Mouse (Mus musculus) heart, adult 2 months (tissue): Measurements from ENCODE around the gene Urgcp. TPM values are rescaled to one million over a fixed set of nuclear protein-coding genes. Genes with fewer than 3 reads are reported as not detected.

ENCODE experiments used
- DNase-seq, 2 experiments: peaks; one replicate each; pipeline ENCODE4 v3.0.0; 2021
- H3K27ac ChIP-seq: fragments of 200-600 bp; 2 replicates; pipeline ENCODE4 v1.8.1; 2022
- H3K27me3 ChIP-seq: fragments of 200-500 bp; 2 replicates; pipeline ENCODE4 v1.6.1; 2012; ENCODE audit warnings: mild to moderate bottlenecking, low read length, inconsistent platforms, mixed read lengths; ENCODE audit not compliant: control insufficient read depth, insufficient read depth
- H3K36me3 ChIP-seq: fragments of 200-500 bp; 2 replicates; pipeline ENCODE4 v1.6.1; 2012; ENCODE audit warnings: low read length, inconsistent platforms; ENCODE audit not compliant: control insufficient read depth, insufficient read depth
- H3K4me1 ChIP-seq: fragments of 200-500 bp; 2 replicates; pipeline ENCODE4 v1.6.1; 2011; ENCODE audit warnings: low read length; ENCODE audit not compliant: control insufficient read depth, insufficient read depth
- H3K4me3 ChIP-seq: fragments of 200-600 bp; 2 replicates; pipeline ENCODE4 v1.8.1; 2022
- H3K79me2 ChIP-seq: fragments of 200-500 bp; replicated peaks from 2 replicates; pipeline ENCODE4 v1.6.1; 2012; ENCODE audit warnings: mild to moderate bottlenecking, inconsistent platforms, low read length, moderate library complexity, mixed read lengths; ENCODE audit not compliant: control insufficient read depth, insufficient read depth
- H3K9ac ChIP-seq: fragments of 200-500 bp; 2 replicates; pipeline ENCODE4 v1.6.1; 2012; ENCODE audit warnings: low read depth, mild to moderate bottlenecking, control low read depth, inconsistent platforms, low read length, mixed read lengths
- CTCF ChIP-seq: fragments of 200-600 bp; IDR thresholded peaks from 2 replicates; pipeline ENCODE4 v1.8.1; 2022; ENCODE audit warnings: antibody characterized with exemption, mild to moderate bottlenecking, moderate library complexity
- EP300 ChIP-seq: fragments of 200-500 bp; IDR thresholded peaks from 2 replicates; pipeline ENCODE4 v1.6.1; 2011; ENCODE audit warnings: low read depth, low read length, control low read depth; ENCODE audit not compliant: insufficient read depth
- POLR2A ChIP-seq: fragments of 200-500 bp; IDR thresholded peaks from 2 replicates; pipeline ENCODE4 v1.6.1; 2011; ENCODE audit warnings: mild to moderate bottlenecking, low read depth, low read length, control low read depth; ENCODE audit not compliant: insufficient read depth
- WGBS: fragments of 180-500 bp; shearing (Covaris S2); methylation state at CpG from one replicate; pipeline ENCODE4 v1.1.7; 2018; 5-methylcytosine and 5-hydroxymethylcytosine counted together
- intact Hi-C: fragments of 180-260 bp; cut with DNase I; formaldehyde crosslinking; loops from one replicate; pipeline ENCODE4 v1.15.1; 2025
- polyA plus RNA-seq: library from polyadenylated mRNA; depleted of rRNA; stranded (reverse); fragments of >200 nt; gene quantifications from 2 replicates; pipeline ENCODE4 v1.2.3, GENCODE M21; 2012
- total RNA-seq, 2 experiments: library from RNA; stranded (reverse); gene quantifications; 2 replicates each; pipeline ENCODE4 v1.2.3; 2021

Urgcp gene
- total and polyA plus RNA-seq, 3 experiments, result 26.1 to 69.8 (median 58.5) TPM

DNA sequence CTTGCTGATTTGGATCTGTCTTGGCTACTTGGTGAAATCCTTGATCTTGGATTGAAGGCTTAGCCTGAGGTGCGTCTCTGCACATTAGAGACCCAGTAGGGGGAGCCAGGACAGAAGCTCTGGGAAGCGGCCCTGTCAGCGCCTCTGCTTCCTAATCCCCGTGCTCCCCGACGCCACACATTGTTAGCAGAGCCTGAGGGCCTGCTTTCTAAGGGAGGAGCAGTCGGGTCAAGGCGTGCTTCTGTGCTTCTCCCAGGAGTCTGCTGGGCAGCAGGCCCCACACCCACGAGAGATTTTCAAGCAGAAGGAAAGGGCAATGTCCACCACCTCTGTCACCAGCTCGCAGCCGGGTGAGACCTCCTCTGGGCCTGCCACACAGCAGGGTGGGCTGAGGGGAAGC lies 35.2 kb upstream of the Urgcp start:
- H3K36me3 ChIP-seq, result 0 out of 2 replicates have a peak, but pooled peaks cover 3% of the 10 kb centered on the region
- DNase-seq, result no peak
- H3K79me2 ChIP-seq, result no peaks in the 10 kb centered on the region
- peaks cover 18% of the 10 kb centered on the region for H3K4me1 ChIP-seq
- WGBS, result 77% methylated on average over 11 of the region's 11 CpGs
- intact Hi-C loops, result no loop called here
- H3K9ac ChIP-seq, result no peak overlapping the region
- H3K4me3 ChIP-seq, result no peak overlapping the region
- no peak overlapping the region for H3K27ac ChIP-seq
- TF ChIP-seq CTCF, result no peak
- no peak for TF ChIP-seq POLR2A
- no peak for TF ChIP-seq EP300
- no peaks in the 10 kb centered on the region for H3K27me3 ChIP-seq

DNA sequence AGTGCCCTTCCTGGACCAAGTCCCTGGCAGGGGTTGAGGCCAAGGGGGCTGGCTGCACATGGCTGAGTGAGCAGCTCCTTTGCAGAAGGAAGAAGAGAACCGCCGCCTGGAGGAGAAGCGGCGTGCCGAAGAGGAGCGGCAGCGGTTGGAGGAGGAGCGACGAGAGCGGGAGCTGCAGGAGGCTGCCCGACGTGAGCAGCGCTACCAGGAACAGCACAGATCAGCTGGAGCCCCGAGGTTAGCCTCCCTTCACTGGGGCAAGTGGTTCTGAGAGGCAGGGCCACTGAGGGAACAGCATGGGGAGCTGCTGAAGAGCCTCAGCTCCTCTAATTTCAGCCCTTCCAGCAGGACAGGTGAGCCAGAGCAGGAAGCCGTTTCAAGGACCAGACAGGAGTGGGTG lies 34.8 kb upstream of the Urgcp start:
- intact Hi-C loops, result no loop called here
- no peak overlapping the region for H3K9ac ChIP-seq
- H3K4me1 ChIP-seq, result peaks cover 18% of the 10 kb centered on the region
- H3K79me2 ChIP-seq, result no peaks in the 10 kb centered on the region
- 87% methylated on average over 15 of the region's 15 CpGs for WGBS
- no peaks in the 10 kb centered on the region for H3K27me3 ChIP-seq
- H3K4me3 ChIP-seq, result no peak overlapping the region
- DNase-seq, result no peak
- 0 out of 2 replicates have a peak, but pooled peaks cover 3% of the 10 kb centered on the region for H3K36me3 ChIP-seq
- no peak overlapping the region for H3K27ac ChIP-seq
- TF ChIP-seq EP300 (no peak), POLR2A (no peak), CTCF (no peak)

DNA sequence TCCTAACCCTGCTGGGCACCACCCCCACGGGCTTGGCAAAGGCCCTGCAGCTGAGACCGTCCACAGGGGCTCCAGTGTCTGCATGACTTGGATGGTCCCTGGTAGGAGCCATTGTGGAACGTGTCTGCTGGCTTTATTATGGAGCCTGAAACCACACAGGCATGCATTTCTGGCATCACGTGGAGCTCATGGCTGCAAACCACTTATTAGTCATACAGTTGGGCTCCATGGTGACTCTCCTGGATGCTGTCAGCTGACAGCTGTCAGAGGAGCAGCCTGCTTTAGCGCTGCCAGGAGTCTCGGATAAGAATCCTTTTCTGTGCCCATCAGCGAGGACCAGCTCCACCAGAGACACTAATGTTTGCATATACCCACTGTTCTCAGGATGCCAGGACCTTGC lies 33.5 kb upstream of the Urgcp start:
- Histone ChIP-seq H3K27ac (peak overlapping the region; percentile 26; the same call in 1 of the 2 replicates), H3K9ac (no peak overlapping the region), H3K4me3 (no peak overlapping the region), H3K79me2 (no peaks in the 10 kb centered on the region), H3K4me1 (peaks cover 8% of the 10 kb centered on the region), H3K27me3 (no peaks in the 10 kb centered on the region), H3K36me3 (no peaks in the 10 kb centered on the region)
- intact Hi-C loops, result no loop called here
- TF ChIP-seq POLR2A, result no peak
- peak; percentile 56 for TF ChIP-seq EP300
- WGBS, result 58% methylated on average over 7 of the region's 7 CpGs
- peak in 1 of 2 experiments; percentile 67 for DNase-seq

DNA sequence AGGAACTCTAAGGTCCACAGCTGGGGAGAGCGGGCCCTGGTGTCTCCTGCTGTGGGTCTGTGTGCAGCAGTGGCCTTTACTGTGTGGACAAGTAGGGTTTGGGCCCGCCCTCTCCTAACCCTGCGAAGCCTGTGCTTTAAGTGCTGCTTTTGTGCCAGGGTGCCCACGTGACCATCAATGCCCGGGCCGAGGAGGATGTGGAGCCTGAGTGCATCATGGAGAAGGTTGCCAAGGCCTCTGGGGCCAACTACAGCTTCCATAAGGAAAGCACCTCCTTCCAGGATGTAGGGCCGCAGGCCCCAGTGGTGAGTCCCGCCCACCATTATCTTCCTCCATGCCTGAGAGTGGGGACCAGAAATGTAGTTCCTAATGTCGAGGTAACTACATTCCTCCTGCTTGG lies 33.1 kb upstream of the Urgcp start:
- Histone ChIP-seq H3K27ac (peak overlapping the region; percentile 26; the same call in 1 of the 2 replicates), H3K27me3 (no peaks in the 10 kb centered on the region), H3K4me1 (peaks cover 4% of the 10 kb centered on the region), H3K36me3 (no peaks in the 10 kb centered on the region), H3K4me3 (no peak overlapping the region), H3K9ac (no peak overlapping the region), H3K79me2 (no peaks in the 10 kb centered on the region)
- 73% methylated on average over 9 of the region's 9 CpGs for WGBS
- TF ChIP-seq CTCF (no peak), POLR2A (no peak), EP300 (no peak)
- no peak for DNase-seq
- intact Hi-C loops, result no loop called here

- Histone ChIP-seq H3K36me3 (no peaks in the 10 kb centered on the region), H3K27ac (no peak overlapping the region), H3K9ac (no peak overlapping the region), H3K27me3 (no peaks in the 10 kb centered on the region), H3K4me3 (no peak overlapping the region), H3K79me2 (peaks cover 2% of the 10 kb centered on the region), H3K4me1 (peaks cover 6% of the 10 kb centered on the region)
- DNase-seq, result no peak
- TF ChIP-seq EP300 (no peak), CTCF (no peak), POLR2A (no peak)
- WGBS, result 96% methylated on average over 1 of the region's 1 CpGs
- intact Hi-C loops, result no loop called here
These were observed 28.3 kb upstream of the Urgcp start for GRCm38 (mm10) chr11:5790431-5790830.

DNA sequence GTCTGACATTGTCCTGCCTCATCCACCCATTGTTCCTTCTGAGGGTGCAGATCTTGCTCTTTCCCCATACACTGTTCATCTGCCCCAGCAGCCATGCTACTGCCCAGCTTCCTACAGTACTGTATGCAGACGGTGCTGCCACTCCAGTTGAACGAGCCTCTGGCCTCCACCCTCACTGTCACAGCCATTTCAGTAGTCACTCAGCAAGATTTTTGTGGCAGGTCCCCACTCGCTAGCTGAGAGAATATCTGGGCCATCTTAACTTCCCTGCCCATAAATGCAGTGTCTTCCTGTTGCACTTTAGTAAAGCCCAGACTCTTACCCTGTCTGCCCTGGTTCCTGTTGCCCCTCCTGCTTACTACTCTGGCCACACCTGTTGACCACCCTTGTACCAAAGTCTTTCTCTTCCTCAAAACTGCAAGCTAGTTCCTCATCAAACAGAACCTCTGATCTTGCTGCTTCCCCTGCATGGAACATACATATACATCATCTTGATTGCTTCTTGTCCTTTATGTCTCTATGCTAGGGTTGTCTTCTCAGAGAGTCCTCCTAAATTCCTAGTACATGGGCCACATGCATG lies 27.7 kb upstream of the Urgcp start:
- peak overlapping the region; percentile 24 for H3K9ac ChIP-seq
- no peak overlapping the region for H3K4me3 ChIP-seq
- no peak for TF ChIP-seq POLR2A
- no peak for TF ChIP-seq EP300
- TF ChIP-seq CTCF, result no peak
- H3K4me1 ChIP-seq, result peaks cover 6% of the 10 kb centered on the region
- no peaks in the 10 kb centered on the region for H3K36me3 ChIP-seq
- intact Hi-C loops, result loop anchor here (2.0 to 5.0 kb wide), 5 partner anchors 47 to 303 kb away; no protein-coding TSS in a partner anchor
- peak in 1 of 2 experiments; percentile 26 for DNase-seq
- peaks cover 2% of the 10 kb centered on the region for H3K79me2 ChIP-seq
- 53% methylated on average over 3 of the region's 3 CpGs for WGBS
- H3K27ac ChIP-seq, result no peak overlapping the region; the same call in 1 of the 2 replicates
- no peaks in the 10 kb centered on the region for H3K27me3 ChIP-seq
